Mouse (Mus musculus) midbrain, embryonic 13.5 days (tissue): ENCODE results near the gene Dync2li1. TPM values are rescaled to one million over a fixed set of nuclear protein-coding genes. Genes with fewer than 3 reads are reported as not detected.
A peak's percentile ranks its signal among the peaks of the same experiment; 100 is the strongest.

ENCODE experiments used
- ATAC-seq: fragments of 200-750 bp; cut with Nextera tagmentation; 2 replicates; pipeline ENCODE4 v1.8.0; 2017; ENCODE audit warnings: mild to moderate bottlenecking, moderate TSS enrichment, moderate library complexity
- H3K27ac ChIP-seq: fragments of 300-500 bp; sonication (generic); 2 replicates; pipeline ENCODE4 v1.5.1; 2015; ENCODE audit warnings: inconsistent platforms, mild to moderate bottlenecking, moderate library complexity
- H3K27me3 ChIP-seq: fragments of 300-500 bp; sonication (generic); 2 replicates; pipeline ENCODE4 v1.6.1; 2015; ENCODE audit warnings: mild to moderate bottlenecking, inconsistent platforms
- H3K36me3 ChIP-seq: fragments of 300-500 bp; sonication (generic); 2 replicates; pipeline ENCODE4 v1.6.1; 2015; ENCODE audit warnings: mild to moderate bottlenecking, inconsistent platforms
- H3K4me1 ChIP-seq: fragments of 300-500 bp; sonication (generic); replicated peaks from 2 replicates; pipeline ENCODE4 v1.6.1; 2015; ENCODE audit warnings: inconsistent platforms
- H3K4me2 ChIP-seq: fragments of 300-500 bp; sonication (generic); replicated peaks from 2 replicates; pipeline ENCODE4 v1.6.1; 2015; ENCODE audit warnings: moderate library complexity, mild to moderate bottlenecking, inconsistent platforms
- H3K4me3 ChIP-seq: fragments of 300-500 bp; sonication (generic); replicated peaks from 2 replicates; pipeline ENCODE4 v1.5.1; 2015; ENCODE audit warnings: mild to moderate bottlenecking, inconsistent platforms
- H3K9ac ChIP-seq: fragments of 300-500 bp; sonication (generic); replicated peaks from 2 replicates; pipeline ENCODE4 v1.6.1; 2015; ENCODE audit warnings: mild to moderate bottlenecking, inconsistent platforms
- H3K9me3 ChIP-seq: fragments of 300-500 bp; sonication (generic); 2 replicates; pipeline ENCODE4 v1.6.1; 2016; ENCODE audit warnings: mild to moderate bottlenecking, inconsistent platforms
- WGBS: fragments of 180-500 bp; shearing (Covaris S2); methylation state at CpG from one replicate; pipeline ENCODE4 v1.1.7; 2015; 5-methylcytosine and 5-hydroxymethylcytosine counted together
- polyA plus RNA-seq: library from polyadenylated mRNA; unstranded; fragments of >200 nt; fragmentation: Nextera tagmentation; extraction: Ambion mirVana; gene quantifications from 2 replicates; pipeline ENCODE4 v1.2.1, GENCODE M21; 2015

Dync2li1 gene
- polyA plus RNA-seq = 33.3 and 35.9 TPM in 2 replicates

GRCm38 (mm10) chr17:84626276-84626856, at the start of gene Dync2li1:
Dync2li1 (plus strand) TSS chr17:84626496.
- H3K4me2 ChIP-seq = peak within 1 kb of the TSS; percentile 65
- ATAC-seq = peak; percentile 98
- H3K27me3 ChIP-seq = no peaks in the 10 kb centered on the region
- H3K36me3 ChIP-seq = no peaks in the 10 kb centered on the region
- H3K27ac ChIP-seq = peak within 1 kb of the TSS; percentile 74
- H3K4me3 ChIP-seq = peak within 1 kb of the TSS; percentile 69
- under 1% methylated on average over 25 of the region's 25 CpGs for WGBS
- H3K9ac ChIP-seq = peak within 1 kb of the TSS; percentile 82
- H3K4me1 ChIP-seq = peaks cover 7% of the 10 kb centered on the region
- no peaks in the 10 kb centered on the region for H3K9me3 ChIP-seq

- no peak for ATAC-seq
- Histone ChIP-seq H3K27ac (no peak overlapping the region), H3K9ac (no peak overlapping the region), H3K9me3 (no peaks in the 10 kb centered on the region), H3K4me3 (no peak overlapping the region), H3K27me3 (no peaks in the 10 kb centered on the region), H3K36me3 (no peaks in the 10 kb centered on the region), H3K4me1 (no peaks in the 10 kb centered on the region; the same call in 1 of the 2 replicates), H3K4me2 (no peak overlapping the region)
- WGBS = 90% methylated on average over 16 of the region's 16 CpGs
These were observed 49.5 kb upstream of the Dync2li1 start for GRCm38 (mm10) chr17:84576621-84577293.

- Histone ChIP-seq H3K4me1 (no peaks in the 10 kb centered on the region; the same call in 1 of the 2 replicates), H3K36me3 (no peaks in the 10 kb centered on the region), H3K27ac (no peak overlapping the region), H3K27me3 (no peaks in the 10 kb centered on the region), H3K4me3 (no peak overlapping the region), H3K4me2 (no peak overlapping the region), H3K9me3 (no peaks in the 10 kb centered on the region), H3K9ac (no peak overlapping the region)
- WGBS = 89% methylated on average over 8 of the region's 8 CpGs
- ATAC-seq = no peak
These were observed 47.0 kb upstream of the Dync2li1 start for GRCm38 (mm10) chr17:84579249-84579648.

GRCm38 (mm10) chr17:84579817-84580216, 46.5 kb upstream of the Dync2li1 start:
- H3K27me3 ChIP-seq = no peaks in the 10 kb centered on the region
- H3K4me1 ChIP-seq = no peaks in the 10 kb centered on the region; the same call in 1 of the 2 replicates
- no peak overlapping the region for H3K9ac ChIP-seq
- no peaks in the 10 kb centered on the region for H3K36me3 ChIP-seq
- no peak for ATAC-seq
- no peak overlapping the region for H3K4me2 ChIP-seq
- H3K27ac ChIP-seq = no peak overlapping the region
- no peaks in the 10 kb centered on the region for H3K9me3 ChIP-seq
- WGBS = 89% methylated on average over 10 of the region's 10 CpGs
- H3K4me3 ChIP-seq = no peak overlapping the region

GRCm38 (mm10) chr17:84580821-84581220, 45.5 kb upstream of the Dync2li1 start:
- Histone ChIP-seq H3K4me2 (no peak overlapping the region), H3K4me3 (no peak overlapping the region), H3K27me3 (no peaks in the 10 kb centered on the region), H3K36me3 (no peaks in the 10 kb centered on the region), H3K4me1 (no peaks in the 10 kb centered on the region; the same call in 1 of the 2 replicates), H3K9me3 (no peaks in the 10 kb centered on the region), H3K27ac (no peak overlapping the region), H3K9ac (no peak overlapping the region)
- WGBS = 64% methylated on average over 8 of the region's 8 CpGs
- ATAC-seq = no peak

- H3K36me3 ChIP-seq = no peaks in the 10 kb centered on the region
- H3K9me3 ChIP-seq = no peaks in the 10 kb centered on the region
- H3K4me1 ChIP-seq = no peaks in the 10 kb centered on the region; the same call in 1 of the 2 replicates
- no peak overlapping the region for H3K9ac ChIP-seq
- H3K27ac ChIP-seq = no peak overlapping the region
- no peaks in the 10 kb centered on the region for H3K27me3 ChIP-seq
- WGBS = 68% methylated on average over 8 of the region's 8 CpGs
- no peak for ATAC-seq
- H3K4me3 ChIP-seq = no peak overlapping the region
- H3K4me2 ChIP-seq = no peak overlapping the region
These were observed 44.4 kb upstream of the Dync2li1 start for GRCm38 (mm10) chr17:84581740-84582414.

- Histone ChIP-seq H3K4me3 (no peak overlapping the region), H3K4me1 (no peaks in the 10 kb centered on the region; the same call in 1 of the 2 replicates), H3K4me2 (no peak overlapping the region), H3K27ac (no peak overlapping the region), H3K9me3 (no peaks in the 10 kb centered on the region), H3K27me3 (no peaks in the 10 kb centered on the region), H3K9ac (no peak overlapping the region), H3K36me3 (no peaks in the 10 kb centered on the region)
- no peak for ATAC-seq
- 72% methylated on average over 9 of the region's 9 CpGs for WGBS
These were observed 42.2 kb upstream of the Dync2li1 start for GRCm38 (mm10) chr17:84584107-84584506.

GRCm38 (mm10) chr17:84585104-84585503, 41.2 kb upstream of the Dync2li1 start:
- Histone ChIP-seq H3K4me1 (no peaks in the 10 kb centered on the region; the same call in 1 of the 2 replicates), H3K27me3 (no peaks in the 10 kb centered on the region)
- no peak for ATAC-seq

GRCm38 (mm10) chr17:84590065-84590464, 36.2 kb upstream of the Dync2li1 start:
- no peak for ATAC-seq
- no peaks in the 10 kb centered on the region for H3K9me3 ChIP-seq
- no peak overlapping the region for H3K9ac ChIP-seq
- no peaks in the 10 kb centered on the region for H3K27me3 ChIP-seq
- H3K4me2 ChIP-seq = no peak overlapping the region
- H3K36me3 ChIP-seq = peaks cover 1% of the 10 kb centered on the region; the same call in 1 of the 2 replicates
- 93% methylated on average over 7 of the region's 7 CpGs for WGBS
- no peak overlapping the region for H3K27ac ChIP-seq
- no peak overlapping the region for H3K4me3 ChIP-seq
- no peaks in the 10 kb centered on the region for H3K4me1 ChIP-seq

More at GRCm38 (mm10) chr17:84585104-84585503, 41.2 kb upstream of the Dync2li1 start:
- no peaks in the 10 kb centered on the region for H3K9me3 ChIP-seq
- WGBS = 84% methylated on average over 8 of the region's 8 CpGs
- no peak overlapping the region for H3K9ac ChIP-seq
- H3K4me3 ChIP-seq = no peak overlapping the region
- no peaks in the 10 kb centered on the region for H3K36me3 ChIP-seq
- no peak overlapping the region for H3K27ac ChIP-seq
- no peak overlapping the region for H3K4me2 ChIP-seq

- 89% methylated on average over 16 of the region's 16 CpGs for WGBS
- 0 out of 2 replicates have a peak, but pooled peaks have one; percentile 37 for ATAC-seq
These were observed 34.7 kb upstream of the Dync2li1 start for GRCm38 (mm10) chr17:84591431-84592150.

GRCm38 (mm10) chr17:84596015-84596441, 30.3 kb upstream of the Dync2li1 start:
- H3K4me1 ChIP-seq = peaks cover 12% of the 10 kb centered on the region
- WGBS = 52% methylated on average over 10 of the region's 10 CpGs
- peak; percentile 67 for ATAC-seq
- H3K9ac ChIP-seq = no peak overlapping the region
- H3K27ac ChIP-seq = no peak overlapping the region
- peak overlapping the region; percentile 26 for H3K4me2 ChIP-seq
- H3K4me3 ChIP-seq = no peak overlapping the region
- no peaks in the 10 kb centered on the region for H3K27me3 ChIP-seq
- peaks cover 4% of the 10 kb centered on the region; the same call in 1 of the 2 replicates for H3K36me3 ChIP-seq
- H3K9me3 ChIP-seq = no peaks in the 10 kb centered on the region

More at GRCm38 (mm10) chr17:84591431-84592150, 34.7 kb upstream of the Dync2li1 start:
- H3K27ac ChIP-seq = peak overlapping the region; percentile 19; the same call in 1 of the 2 replicates
- H3K4me1 ChIP-seq = peaks cover 9% of the 10 kb centered on the region
- no peaks in the 10 kb centered on the region for H3K9me3 ChIP-seq
- H3K27me3 ChIP-seq = no peaks in the 10 kb centered on the region
- H3K36me3 ChIP-seq = peaks cover 4% of the 10 kb centered on the region; the same call in 1 of the 2 replicates
- no peak overlapping the region for H3K4me2 ChIP-seq
- H3K4me3 ChIP-seq = no peak overlapping the region
- no peak overlapping the region for H3K9ac ChIP-seq
